Mouse (Mus musculus): ENCODE data around the gene Dennd1b.
A peak's percentile ranks its signal among the peaks of the same experiment; 100 is the strongest.

Dennd1b gene

DNA sequence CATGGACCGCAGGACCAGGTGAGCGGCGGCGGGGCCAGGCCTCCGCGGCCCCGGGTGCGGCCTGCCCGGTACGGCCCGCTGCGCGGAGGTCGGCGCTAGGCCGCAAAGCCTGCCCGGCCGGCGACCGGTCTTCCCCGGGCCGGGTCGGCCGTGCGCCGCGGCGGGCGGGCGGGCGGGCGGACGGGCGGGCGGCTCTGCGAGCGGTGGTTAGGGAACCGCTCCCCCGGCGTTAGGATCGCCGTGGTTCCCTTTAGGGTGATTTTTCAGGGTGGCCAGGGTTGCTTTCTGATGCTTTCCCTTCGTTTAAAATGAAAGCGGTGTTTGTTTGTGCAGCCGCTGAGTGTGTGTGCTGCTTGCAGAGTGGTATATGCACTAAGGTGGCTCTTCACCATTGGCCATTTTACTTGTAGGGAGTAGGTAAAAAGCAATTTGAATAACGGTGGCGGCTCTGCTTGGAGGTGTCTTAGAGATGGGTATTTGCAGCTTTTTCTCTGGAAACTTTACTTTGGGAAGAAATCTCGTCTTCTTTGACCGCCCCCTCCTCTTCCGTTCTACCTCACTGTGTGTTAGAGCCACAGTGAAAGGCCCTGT, 728 bp downstream of the Dennd1b start:
- DNase-seq = peak; percentile 19

- no peak for DNase-seq
Observed at GRCm38 (mm10) chr1:138965069-138965468, 1.8 kb downstream of the Dennd1b start.

DNA sequence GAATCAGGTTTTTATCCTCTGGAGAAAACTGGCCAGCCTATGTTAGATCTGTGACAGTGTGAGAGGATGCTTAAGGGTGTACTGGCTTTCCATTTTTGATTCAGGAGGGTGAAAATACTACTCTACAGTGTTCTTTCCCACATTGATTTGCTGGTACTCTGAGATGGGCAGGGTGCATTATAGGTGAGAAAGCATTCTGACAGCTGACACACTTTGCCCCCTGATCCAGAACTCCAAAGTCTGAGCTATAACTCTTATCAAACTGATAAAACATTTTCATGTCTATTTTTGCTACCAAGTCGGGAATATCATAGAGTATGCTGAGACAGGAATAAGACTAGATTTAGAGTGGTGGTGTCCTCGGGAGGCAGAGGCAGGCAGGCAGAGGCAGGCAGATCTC, 2.3 kb downstream of the Dennd1b start:
- no peak for DNase-seq

DNA sequence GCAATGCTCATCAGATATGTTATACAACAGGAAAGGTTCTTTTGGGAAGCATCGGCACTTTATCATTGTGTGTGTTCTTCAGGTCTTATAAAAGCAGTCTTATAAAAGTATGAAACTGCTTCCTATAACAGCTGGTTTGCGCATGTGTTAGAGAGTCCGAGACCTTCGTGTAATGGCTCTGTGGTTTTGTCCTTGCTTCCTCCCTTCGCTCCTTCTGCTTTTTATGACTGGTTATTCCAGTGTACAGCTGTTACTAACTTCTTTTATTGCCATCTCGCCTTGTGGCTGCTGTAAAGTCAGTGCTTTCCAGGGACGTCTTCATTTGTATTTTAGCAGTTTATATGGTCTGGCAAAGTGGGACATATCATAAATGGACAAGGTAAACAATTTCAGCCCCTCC, 4.2 kb downstream of the Dennd1b start:
- DNase-seq = no peak

- DNase-seq = no peak
Observed at GRCm38 (mm10) chr1:138970053-138970452, 6.8 kb downstream of the Dennd1b start.

GRCm38 (mm10) chr1:138973541-138974224, 10.4 kb downstream of the Dennd1b start:
- no peak for DNase-seq

DNA sequence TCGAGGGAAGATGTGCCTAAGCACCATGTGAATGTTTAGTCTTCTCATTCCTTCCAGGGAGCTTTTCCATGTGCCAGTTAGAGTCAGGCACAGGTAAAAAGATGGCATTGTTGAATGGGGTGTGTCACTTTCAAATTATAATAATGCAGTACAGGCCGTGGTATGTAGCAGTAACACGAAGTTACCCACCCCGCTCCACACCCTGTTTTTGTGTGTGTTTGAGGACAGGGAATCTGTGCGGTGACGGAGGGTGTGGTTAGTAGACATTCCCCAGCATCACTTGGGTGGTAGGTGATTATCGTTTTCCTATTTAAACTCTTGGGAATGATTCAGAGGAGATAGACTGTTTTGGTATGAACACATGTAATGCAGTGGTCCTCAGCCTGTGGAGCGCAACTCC, 11.6 kb downstream of the Dennd1b start:
- DNase-seq = no peak

GRCm38 (mm10) chr1:138975945-138976344, 12.7 kb downstream of the Dennd1b start:
- no peak for DNase-seq

GRCm38 (mm10) chr1:138982203-138982602, 19.0 kb downstream of the Dennd1b start:
- DNase-seq = no peak

- DNase-seq = no peak
Observed at GRCm38 (mm10) chr1:138982611-138983010, 19.4 kb downstream of the Dennd1b start.

GRCm38 (mm10) chr1:138983064-138983463, 19.8 kb downstream of the Dennd1b start:
- DNase-seq = no peak

DNA sequence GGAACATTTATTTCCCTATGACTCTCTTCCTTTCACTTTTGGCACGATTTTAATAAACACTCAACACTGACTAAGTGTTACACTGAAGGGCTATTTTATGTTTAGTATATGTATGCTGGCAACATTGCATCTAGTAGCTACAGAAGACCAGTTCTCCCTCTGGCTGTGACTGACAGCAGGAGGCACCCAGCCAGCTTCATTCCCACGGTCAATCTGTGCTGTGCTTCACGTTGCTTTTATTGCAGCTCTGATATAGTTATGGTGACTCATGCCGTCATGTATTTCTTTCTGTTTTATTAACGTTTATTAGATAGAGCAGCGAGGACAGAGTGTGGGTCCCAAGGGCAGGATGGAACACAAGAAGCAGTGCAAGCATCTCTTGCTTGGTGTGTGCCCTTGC, 20.2 kb downstream of the Dennd1b start:
- no peak for DNase-seq

DNA sequence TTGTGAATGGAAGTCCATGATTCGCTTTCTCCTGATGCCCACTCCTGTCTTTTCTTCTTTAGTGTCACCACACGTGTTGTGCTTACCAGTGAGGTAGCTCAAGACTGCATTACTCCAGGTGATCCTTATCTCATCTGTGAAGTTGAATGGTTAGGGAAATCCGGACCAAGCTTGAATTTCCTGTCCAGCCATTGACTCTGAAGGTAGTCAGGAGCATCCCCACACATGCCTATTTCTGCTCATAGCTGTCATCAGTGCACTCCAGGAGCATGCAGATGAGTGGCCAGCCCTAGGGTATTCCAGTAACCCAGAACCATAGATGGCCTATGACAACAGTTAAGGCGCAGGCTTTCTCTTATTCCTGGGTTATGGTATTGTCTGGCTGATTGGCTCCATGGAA, 20.9 kb downstream of the Dennd1b start:
- no peak for DNase-seq

DNA sequence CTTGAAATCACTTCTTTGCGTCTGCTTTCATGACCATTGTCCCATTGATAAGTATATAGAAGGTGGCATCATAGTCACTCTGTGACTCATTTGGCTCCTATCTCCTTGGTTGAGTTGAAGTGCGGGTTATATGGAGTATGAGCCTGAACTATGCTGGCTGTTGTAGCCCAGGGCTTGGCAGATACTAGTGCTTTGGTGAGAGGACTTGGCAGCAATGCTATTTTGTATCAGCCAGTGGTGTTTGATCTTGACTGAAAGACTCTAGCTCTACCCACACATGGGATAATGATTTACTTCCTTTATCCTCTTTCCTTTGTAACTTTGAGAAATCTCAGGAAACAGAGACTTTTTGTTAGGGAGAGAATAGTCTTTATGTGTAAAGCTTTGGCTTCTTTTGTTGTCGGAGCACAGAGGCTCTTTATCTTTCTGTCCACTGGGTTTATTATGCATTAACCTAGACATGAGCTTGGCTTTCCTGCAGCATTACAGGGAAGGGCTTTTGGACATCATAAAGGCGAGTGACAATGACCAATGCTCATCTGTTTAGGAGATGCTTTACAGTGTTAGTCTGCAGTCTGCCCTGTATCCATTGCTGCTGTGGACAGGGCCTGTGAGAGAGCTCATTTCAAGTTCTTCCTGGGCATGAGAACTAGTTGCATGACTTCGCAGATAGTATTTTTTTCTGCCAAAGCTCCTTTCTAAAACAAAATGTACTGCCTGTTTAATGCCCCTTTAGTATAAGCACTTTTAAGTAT, 29.3 kb downstream of the Dennd1b start:
- no peak for DNase-seq

DNA sequence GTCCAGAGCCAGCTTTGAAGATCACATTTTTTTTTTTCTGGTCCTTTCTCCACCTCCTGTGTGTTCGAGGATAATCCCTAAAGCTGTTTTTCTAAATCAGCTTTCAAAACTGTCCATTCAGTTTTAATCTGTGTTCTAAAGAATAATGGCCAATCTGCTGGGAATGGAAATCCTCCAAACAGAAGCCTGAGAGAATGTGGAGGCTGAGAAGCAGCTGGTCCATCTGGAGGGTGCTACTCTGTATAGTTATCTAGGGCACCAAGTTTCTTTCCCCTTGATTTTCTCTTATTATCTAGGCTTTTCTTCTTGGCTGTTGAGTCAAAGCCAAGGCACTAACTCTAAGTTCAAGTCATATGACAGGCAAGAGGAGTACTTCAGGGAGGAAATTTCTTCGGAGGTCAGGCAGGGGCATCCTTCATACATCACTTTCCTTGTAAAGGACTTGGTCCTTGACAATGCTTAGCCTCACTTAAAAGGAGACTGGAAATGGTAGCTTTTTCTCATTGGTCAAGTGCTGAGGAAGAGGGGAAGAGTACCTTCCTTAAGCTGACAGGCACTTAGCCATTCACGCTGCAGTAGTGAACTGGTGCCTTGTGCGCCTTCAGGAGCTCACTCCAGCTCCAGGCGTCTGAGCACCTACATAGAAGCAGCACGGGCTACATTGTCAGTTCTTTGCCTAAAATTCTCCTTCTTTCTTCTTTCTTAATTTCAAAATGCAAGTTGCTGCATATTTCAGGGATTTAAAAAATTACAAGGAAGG, 32.6 kb downstream of the Dennd1b start:
- no peak for DNase-seq

GRCm38 (mm10) chr1:138996663-138997062, 33.4 kb downstream of the Dennd1b start:
- DNase-seq = no peak

DNA sequence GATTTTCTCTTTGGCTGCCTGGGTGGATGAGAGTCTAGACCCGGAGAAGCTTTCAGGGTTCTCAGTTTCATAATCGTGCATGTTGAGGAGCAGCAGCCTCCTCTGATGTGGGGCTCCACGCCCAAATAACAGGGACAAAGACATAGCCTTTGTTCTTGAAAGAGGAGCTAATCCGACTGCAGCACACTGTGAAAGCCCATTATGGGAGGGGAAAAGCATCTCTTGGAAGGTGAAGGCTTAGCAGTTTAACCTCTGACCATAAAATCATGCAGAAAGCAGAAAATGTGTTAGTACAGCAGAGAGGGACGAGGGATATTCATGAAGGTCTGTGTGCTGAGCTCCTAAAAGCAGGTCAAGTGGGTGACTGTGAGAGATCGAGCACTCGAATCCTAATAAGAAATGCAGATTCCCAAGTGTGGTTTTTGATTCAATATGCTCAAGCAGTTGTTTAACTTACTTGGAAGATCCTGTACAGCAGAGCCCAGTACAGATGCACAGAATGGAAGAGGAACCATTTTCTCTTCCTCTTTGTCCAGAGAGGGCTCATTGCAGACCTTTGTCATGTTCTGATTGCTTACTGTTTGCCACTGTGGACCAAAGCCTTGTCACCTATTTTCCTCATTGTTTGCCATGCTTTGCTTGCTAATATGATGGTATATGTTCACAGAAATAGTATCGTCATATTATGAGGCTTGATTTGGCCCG, 37.6 kb downstream of the Dennd1b start:
- no peak for DNase-seq

- DNase-seq = no peak
Observed at GRCm38 (mm10) chr1:139003503-139003902, 40.3 kb downstream of the Dennd1b start.

- no peak for DNase-seq
Observed at GRCm38 (mm10) chr1:139006000-139006399, 42.8 kb downstream of the Dennd1b start.

- DNase-seq = no peak
Observed at GRCm38 (mm10) chr1:139007475-139007874, 44.2 kb downstream of the Dennd1b start.

GRCm38 (mm10) chr1:139015118-139015788, 52.0 kb downstream of the Dennd1b start:
- DNase-seq = no peak

- no peak for DNase-seq
Observed at GRCm38 (mm10) chr1:139021298-139021697, 58.1 kb downstream of the Dennd1b start.
